In genomic region chr9:108459939-108460318, GRCm38 (mm10) we compare ENCODE assay signal across 9 mouse cellular contexts. TPM values are rescaled to one million over a fixed set of nuclear protein-coding genes. Genes with fewer than 3 reads are reported as not detected.
A peak's percentile ranks its signal among the peaks of the same experiment; 100 is the strongest.
DNase-seq lines count a peak whose midpoint lies in the region; ATAC-seq and TF ChIP-seq lines count a peak whose summit lies in the region.
"Had no signal": no experiment of that assay in that cellular context is flagged by ENCODE, and none has a peak within 500 bp of the region (broad histone marks: within the 10 kb centered on the region; RNA-seq: fewer than 3 reads in every experiment).

No protein-coding gene starts in this region.

- peaks cover 29% of the 10 kb centered on the region for H3K4me1 ChIP-seq in kidney, embryonic 15.5 days
- H3K4me1 ChIP-seq in embryonic fibroblast, embryonic 13.5 days (ENCODE audit: control insufficient read depth, insufficient read depth, low read length), result peaks cover 2% of the 10 kb centered on the region; the same call in 1 of the 2 replicates
- peaks cover 29% of the 10 kb centered on the region for H3K4me1 ChIP-seq in intestine, embryonic 15.5 days (replicated peaks)
- peaks cover 11% of the 10 kb centered on the region for H3K4me1 ChIP-seq in midbrain, embryonic 16.5 days (ENCODE audit: control insufficient read depth, insufficient read depth, low read length)

- TF ChIP-seq CTCF in embryonic fibroblast, embryonic 13.5 days (IDR thresholded peaks at IDR 0.05; ENCODE audit: borderline replicate concordance, insufficient read depth, low read length), result no peak

- TF ChIP-seq POLR2A in embryonic fibroblast, embryonic 13.5 days (IDR thresholded peaks at IDR 0.05; ENCODE audit: low read depth, low read length), result no peak

- no peak for DNase-seq in kidney, adult 11 months
- DNase-seq in thymus, postnatal 14 days, result no peak
- DNase-seq in c-Kit-positive CD71-positive TER-119-positive erythroid progenitor cells, embryonic 14.5 days (ENCODE audit: low spot score), result no peak

- H3K27ac ChIP-seq in kidney, embryonic 15.5 days, result peak overlapping the region; percentile 97
- no peak overlapping the region for H3K27ac ChIP-seq in embryonic fibroblast, embryonic 13.5 days (ENCODE audit: insufficient read depth, low read length)
- peak overlapping the region; percentile 96 for H3K27ac ChIP-seq in intestine, embryonic 15.5 days
- peak overlapping the region; percentile 82 for H3K27ac ChIP-seq in midbrain, embryonic 16.5 days (ENCODE audit: low read length)

- H3K9me3 ChIP-seq in kidney, embryonic 15.5 days (replicated peaks), result no peaks in the 10 kb centered on the region
- H3K9me3 ChIP-seq in intestine, embryonic 15.5 days, result no peaks in the 10 kb centered on the region
- H3K9me3 ChIP-seq in midbrain, embryonic 16.5 days (replicated peaks; ENCODE audit: control insufficient read depth, low read length, poor library complexity, severe bottlenecking), result no peaks in the 10 kb centered on the region

- H3K27me3 ChIP-seq in kidney, embryonic 15.5 days, result no peaks in the 10 kb centered on the region
- H3K27me3 ChIP-seq in intestine, embryonic 15.5 days (replicated peaks), result no peaks in the 10 kb centered on the region
- no peaks in the 10 kb centered on the region for H3K27me3 ChIP-seq in midbrain, embryonic 16.5 days (ENCODE audit: control insufficient read depth, insufficient read depth, low read depth, low read length)
- H3K27me3 ChIP-seq: Patski had no signal

- no peak overlapping the region for H3K9ac ChIP-seq in kidney, embryonic 15.5 days
- H3K9ac ChIP-seq in intestine, embryonic 15.5 days, result no peak overlapping the region
- no peak overlapping the region for H3K9ac ChIP-seq in midbrain, embryonic 16.5 days (ENCODE audit: low read depth, low read length)

- ATAC-seq in kidney, embryonic 15.5 days (replicated peaks; ENCODE audit: low FRiP score), result no peak
- no peak; the same call in 1 of the 2 replicates for ATAC-seq in intestine, embryonic 15.5 days
- peak; percentile 23; the same call in 1 of the 2 replicates for ATAC-seq in midbrain, embryonic 16.5 days
- ATAC-seq in cerebellum, adult (ENCODE audit: insufficient number of reproducible peaks, low FRiP score, low TSS enrichment), result no peak

- H3K4me3 ChIP-seq in kidney, embryonic 15.5 days (replicated peaks), result peak overlapping the region; percentile 93
- 0 out of 2 replicates have a peak overlapping the region, but pooled peaks have one; percentile 19 for H3K4me3 ChIP-seq in embryonic fibroblast, embryonic 13.5 days (ENCODE audit: insufficient read depth, low read length)
- H3K4me3 ChIP-seq in intestine, embryonic 15.5 days (replicated peaks), result peak overlapping the region; percentile 84
- H3K4me3 ChIP-seq in midbrain, embryonic 16.5 days (ENCODE audit: low read depth, low read length), result peak overlapping the region; percentile 82

- peak overlapping the region; percentile 85 for H3K4me2 ChIP-seq in kidney, embryonic 15.5 days
- H3K4me2 ChIP-seq in intestine, embryonic 15.5 days (replicated peaks), result peak overlapping the region; percentile 86
- peak overlapping the region; percentile 66 for H3K4me2 ChIP-seq in midbrain, embryonic 16.5 days (ENCODE audit: low read length)

- H3K36me3 ChIP-seq in kidney, embryonic 15.5 days, result peaks cover 24% of the 10 kb centered on the region
- peaks cover 17% of the 10 kb centered on the region for H3K36me3 ChIP-seq in intestine, embryonic 15.5 days
- peaks cover 11% of the 10 kb centered on the region for H3K36me3 ChIP-seq in midbrain, embryonic 16.5 days (ENCODE audit: control insufficient read depth, insufficient read depth, low read length)

- 90% methylated on average over 1 of the region's 1 CpGs for WGBS in kidney, embryonic 15.5 days
- 89% methylated on average over 1 of the region's 1 CpGs for WGBS in intestine, embryonic 15.5 days
- WGBS in midbrain, embryonic 16.5 days, result 88% methylated on average over 1 of the region's 1 CpGs

RNA-seq across cellular contexts. Expression of gene Ccdc71, which starts 0.4 kb away (rescaled TPM):
- polyA plus RNA-seq in kidney, embryonic 15.5 days (2015; fragmentation: Nextera tagmentation; extraction: Ambion mirVana), result 61.6 and 62.9 TPM in 2 replicates
- 18.3 and 19.8 TPM in 2 replicates for polyA plus RNA-seq in embryonic fibroblast, embryonic 13.5 days (2011; ENCODE audit: insufficient read length, low read depth, missing spikeins)
- 51.2 and 53.9 TPM in 2 replicates for polyA plus RNA-seq in intestine, embryonic 15.5 days (2015; fragmentation: Nextera tagmentation; extraction: Ambion mirVana)
- 65.2 and 69.3 TPM in 2 replicates for polyA plus RNA-seq in midbrain, embryonic 16.5 days (2015; fragmentation: Nextera tagmentation; extraction: Ambion mirVana)

RNA-seq across cellular contexts. Expression of gene Klhdc8b, which starts 1.5 kb away (rescaled TPM):
- polyA plus RNA-seq in kidney, embryonic 15.5 days (2015; fragmentation: Nextera tagmentation; extraction: Ambion mirVana), result 31.0 and 37.8 TPM in 2 replicates
- 6.5 and 8.3 TPM in 2 replicates for polyA plus RNA-seq in embryonic fibroblast, embryonic 13.5 days (2011; ENCODE audit: insufficient read length, low read depth, missing spikeins)
- 48.7 and 54.2 TPM in 2 replicates for polyA plus RNA-seq in intestine, embryonic 15.5 days (2015; fragmentation: Nextera tagmentation; extraction: Ambion mirVana)
- polyA plus RNA-seq in midbrain, embryonic 16.5 days (2015; fragmentation: Nextera tagmentation; extraction: Ambion mirVana), result 72.6 and 81.0 TPM in 2 replicates

RNA-seq across cellular contexts. Expression of gene Lamb2, which starts 19.6 kb away (rescaled TPM):
- 48.8 and 56.6 TPM in 2 replicates for polyA plus RNA-seq in kidney, embryonic 15.5 days (2015; fragmentation: Nextera tagmentation; extraction: Ambion mirVana)
- 118 and 152 TPM in 2 replicates for polyA plus RNA-seq in embryonic fibroblast, embryonic 13.5 days (2011; ENCODE audit: insufficient read length, low read depth, missing spikeins)
- 29.5 and 35.0 TPM in 2 replicates for polyA plus RNA-seq in intestine, embryonic 15.5 days (2015; fragmentation: Nextera tagmentation; extraction: Ambion mirVana)
- polyA plus RNA-seq in midbrain, embryonic 16.5 days (2015; fragmentation: Nextera tagmentation; extraction: Ambion mirVana), result 18.6 and 19.3 TPM in 2 replicates

RNA-seq across cellular contexts. Expression of gene BC048562, which starts 23.6 kb away (rescaled TPM):
- polyA plus RNA-seq in kidney, embryonic 15.5 days (2015; fragmentation: Nextera tagmentation; extraction: Ambion mirVana), result not detected in 2 replicates
- polyA plus RNA-seq in embryonic fibroblast, embryonic 13.5 days (2011; ENCODE audit: insufficient read length, low read depth, missing spikeins), result not detected in 2 replicates
- polyA plus RNA-seq in intestine, embryonic 15.5 days (2015; fragmentation: Nextera tagmentation; extraction: Ambion mirVana), result not detected in 2 replicates
- not detected in 2 replicates for polyA plus RNA-seq in midbrain, embryonic 16.5 days (2015; fragmentation: Nextera tagmentation; extraction: Ambion mirVana)
- polyA plus RNA-seq: Patski had no signal

RNA-seq across cellular contexts. Expression of gene Usp19, which starts 30.5 kb away (rescaled TPM):
- 69.3 and 78.8 TPM in 2 replicates for polyA plus RNA-seq in kidney, embryonic 15.5 days (2015; fragmentation: Nextera tagmentation; extraction: Ambion mirVana)
- 77.0 and 80.7 TPM in 2 replicates for polyA plus RNA-seq in embryonic fibroblast, embryonic 13.5 days (2011; ENCODE audit: insufficient read length, low read depth, missing spikeins)
- polyA plus RNA-seq in intestine, embryonic 15.5 days (2015; fragmentation: Nextera tagmentation; extraction: Ambion mirVana), result 49.5 and 52.4 TPM in 2 replicates
- 68.6 and 71.5 TPM in 2 replicates for polyA plus RNA-seq in midbrain, embryonic 16.5 days (2015; fragmentation: Nextera tagmentation; extraction: Ambion mirVana)

Comparison
In these comparisons a context has a peak if more than half of its experiments do, and no peak if none do; other contexts are left out.
1. H3K4me3 ChIP-seq: peak in every context shown above with its lines; median percentile 93 in kidney, embryonic 15.5 days; 84 in intestine, embryonic 15.5 days; 82 in midbrain, embryonic 16.5 days; 19 in embryonic fibroblast, embryonic 13.5 days.